Mouse (Mus musculus) MEL-GATA-1-ER (cell line): ENCODE data around the gene Map3k3.

Experiments
- DNase-seq: peaks from one replicate; pipeline ENCODE4 v3.0.0-alpha.2; 2012; ENCODE audit warnings: low read depth; ENCODE audit errors: extremely low read depth

Gene Map3k3

DNA sequence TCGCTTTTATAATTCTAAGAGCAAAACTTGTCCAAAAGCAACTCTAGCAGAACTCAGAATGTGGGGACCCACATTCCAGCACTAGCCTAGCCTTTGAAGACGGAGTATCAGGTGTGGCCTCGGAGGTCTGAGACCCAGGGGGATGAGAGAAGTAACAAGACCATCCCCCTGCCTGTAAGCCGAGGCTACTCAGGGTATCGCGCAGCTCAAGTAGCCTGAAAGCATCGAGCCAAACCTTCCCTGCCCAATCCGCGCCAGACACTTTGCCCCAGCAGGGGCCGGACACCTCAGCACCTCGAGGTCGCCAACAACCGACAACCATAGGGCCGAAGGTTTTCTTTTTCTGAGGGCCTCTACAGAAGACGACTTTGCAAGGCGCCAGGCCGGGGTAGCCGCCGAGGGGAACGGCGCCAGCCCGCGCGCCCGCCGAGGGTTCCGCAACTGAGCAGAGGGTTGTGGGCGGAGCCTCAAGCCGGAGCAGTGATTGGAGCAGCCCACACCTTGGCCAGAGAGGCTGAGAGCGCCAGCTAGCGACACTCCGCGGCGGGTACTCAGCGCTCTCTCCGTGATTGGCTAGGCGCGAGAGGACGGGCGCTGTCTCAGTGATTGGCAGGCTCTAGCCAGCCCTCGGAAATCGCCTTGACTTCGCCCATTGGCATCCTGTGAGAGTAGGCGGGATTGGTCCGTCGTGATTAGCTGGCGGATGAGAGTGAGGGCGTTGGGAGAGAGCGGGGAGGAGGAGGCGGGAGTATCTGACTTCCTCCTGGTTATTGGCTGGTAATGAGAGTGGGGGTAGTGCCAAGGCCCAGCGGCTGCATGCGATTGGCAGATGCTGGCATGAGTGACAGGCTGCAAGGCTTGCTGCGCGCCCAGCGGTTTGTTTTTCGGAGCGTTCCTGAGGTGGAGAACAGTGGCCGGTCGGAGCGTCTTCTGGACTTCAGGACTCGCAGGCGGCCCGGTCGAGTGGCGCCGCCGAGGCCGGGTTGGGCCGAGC lies at the start of gene Map3k3:
Gene Map3k3, plus strand, starts transcription at position 906 of the 994 bp plus-strand sequence.
- DNase-seq, result peak; percentile 99

DNA sequence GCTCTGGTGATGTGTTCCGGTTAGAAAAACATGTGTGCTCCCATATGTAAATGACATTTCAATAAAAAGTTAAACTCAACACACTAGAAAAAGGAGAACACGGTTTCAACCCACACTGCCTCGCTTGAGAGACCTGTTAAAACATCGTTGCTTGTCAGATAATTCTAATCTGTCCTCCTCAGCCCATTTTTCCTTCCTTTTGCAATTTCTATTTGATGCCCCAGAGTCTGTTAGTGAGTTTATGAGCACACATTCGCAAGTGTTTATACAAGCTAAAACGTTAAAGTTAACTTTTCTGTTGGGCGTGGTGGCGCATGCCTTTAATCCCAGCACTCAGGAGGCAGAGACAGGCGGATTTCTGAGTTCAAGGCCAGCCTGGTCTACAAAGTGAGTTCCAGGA lies 49.4 kb upstream of the Map3k3 start:
- peak; percentile 85 for DNase-seq

DNA sequence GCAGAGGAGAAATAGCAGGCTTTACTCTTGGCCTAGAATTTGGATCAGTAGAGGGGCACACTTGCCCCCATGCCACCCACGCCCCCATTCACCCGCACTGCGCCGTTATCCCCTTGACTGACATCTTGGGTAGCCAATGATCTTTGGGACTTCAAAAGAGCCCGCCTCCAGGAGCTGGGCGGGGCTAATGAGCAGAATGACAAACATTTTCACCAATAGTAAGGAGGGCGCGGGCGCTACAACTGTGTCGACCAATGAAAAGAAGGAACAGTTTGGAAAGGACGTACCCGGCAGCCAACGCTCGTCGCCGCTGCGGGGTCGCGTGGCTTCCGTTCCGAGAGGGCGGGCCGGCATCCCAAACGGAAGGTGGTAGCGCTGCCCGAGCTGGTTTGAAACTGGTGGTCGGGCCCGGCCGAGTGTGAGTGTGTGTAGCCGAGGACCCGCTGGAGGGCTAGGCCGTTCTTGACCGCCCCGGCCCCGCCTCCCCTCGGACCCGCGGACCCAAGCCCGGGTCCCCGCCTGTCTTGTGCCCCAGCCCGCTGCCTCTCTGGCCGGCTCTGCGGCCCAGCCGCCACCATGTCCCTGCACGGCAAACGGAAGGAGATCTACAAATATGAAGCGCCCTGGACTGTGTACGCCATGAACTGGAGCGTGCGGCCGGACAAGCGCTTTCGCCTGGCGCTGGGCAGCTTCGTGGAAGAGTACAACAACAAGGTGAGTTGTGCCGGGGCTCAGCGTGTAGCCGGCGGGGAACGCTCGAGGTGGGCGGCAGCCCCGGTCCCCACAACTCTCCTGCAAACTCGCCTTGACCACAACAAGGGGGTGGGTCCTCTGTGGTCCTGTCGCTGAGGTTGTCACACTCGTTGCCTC lies 47.6 kb upstream of the Map3k3 start, which contains the start of gene Dcaf7:
Gene Dcaf7, plus strand, starts transcription at position 325 of the 870 bp plus-strand sequence.
- DNase-seq, result peak; percentile 91

DNA sequence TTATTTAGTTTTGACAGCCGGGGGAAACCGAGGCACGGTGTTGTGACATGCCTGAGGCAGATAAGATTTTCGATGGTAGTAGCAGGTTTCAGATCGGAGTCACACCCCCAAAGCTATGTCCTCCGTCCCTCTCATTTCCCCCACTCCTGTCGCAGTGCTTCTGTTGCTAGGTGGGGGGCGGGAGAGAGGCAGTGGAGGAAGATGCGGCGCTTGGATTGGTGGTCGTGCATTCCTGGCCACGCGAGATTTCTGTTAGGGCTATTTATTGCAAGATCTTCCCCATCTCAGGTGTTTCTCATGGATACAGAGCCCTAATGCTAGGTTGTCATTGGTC lies 47.0 kb upstream of the Map3k3 start:
- peak; percentile 63 for DNase-seq

DNA sequence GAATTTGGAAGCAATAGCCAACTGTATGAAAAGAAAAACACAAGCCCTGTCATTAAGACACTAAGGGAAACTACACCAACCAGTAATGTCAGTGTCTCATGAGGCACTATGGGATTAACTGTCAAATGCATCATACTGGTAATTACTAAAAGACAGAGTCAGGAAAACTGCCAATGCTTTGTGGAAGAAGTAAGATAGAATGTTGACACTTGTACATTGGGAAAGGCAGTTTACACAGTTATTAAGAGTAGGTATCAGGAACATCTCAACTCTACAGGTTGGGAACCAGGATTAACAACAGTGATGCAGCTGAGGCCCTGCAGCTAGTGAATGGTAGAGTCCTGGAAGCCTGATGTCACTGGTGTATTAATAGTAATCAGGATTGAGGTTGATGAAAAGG lies 40.1 kb upstream of the Map3k3 start:
- DNase-seq, result no peak

DNA sequence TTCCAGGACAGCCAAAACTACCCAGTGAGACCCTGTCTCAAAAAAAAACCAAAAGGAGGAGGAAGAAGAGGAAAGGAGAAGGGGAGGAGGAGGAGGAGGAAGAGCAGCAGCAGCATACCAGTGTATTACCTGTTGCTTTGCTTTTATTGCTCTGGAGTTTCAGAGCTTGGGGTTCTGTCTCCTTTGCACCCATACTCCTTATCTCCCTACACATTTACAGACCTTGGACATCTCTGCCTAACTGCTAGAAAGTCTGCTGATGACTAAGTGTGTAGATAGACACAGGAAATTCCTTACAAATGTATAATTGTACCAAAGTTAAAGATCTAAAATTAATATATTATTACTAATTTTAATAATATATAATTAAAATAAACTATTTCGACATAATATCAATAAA lies 39.2 kb upstream of the Map3k3 start:
- DNase-seq, result no peak

DNA sequence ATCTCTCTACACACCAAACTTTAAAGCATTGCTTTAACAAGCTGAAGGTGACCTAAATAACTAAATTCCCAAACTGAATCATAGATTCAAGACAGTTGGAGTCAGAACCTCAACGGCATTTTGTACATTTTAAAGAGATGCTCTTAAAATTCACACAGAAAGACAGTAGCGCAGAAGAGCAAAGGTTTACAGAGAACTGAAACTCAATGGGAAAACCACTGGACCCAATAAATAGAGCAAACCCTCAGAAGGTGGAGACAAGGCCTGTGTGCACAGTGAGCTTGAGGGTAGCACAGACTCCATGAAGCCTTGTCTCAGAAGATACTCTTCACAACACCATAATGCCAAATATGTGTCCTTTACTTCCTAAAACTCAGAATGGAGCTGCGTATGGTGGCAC lies 38.6 kb upstream of the Map3k3 start:
- no peak for DNase-seq

DNA sequence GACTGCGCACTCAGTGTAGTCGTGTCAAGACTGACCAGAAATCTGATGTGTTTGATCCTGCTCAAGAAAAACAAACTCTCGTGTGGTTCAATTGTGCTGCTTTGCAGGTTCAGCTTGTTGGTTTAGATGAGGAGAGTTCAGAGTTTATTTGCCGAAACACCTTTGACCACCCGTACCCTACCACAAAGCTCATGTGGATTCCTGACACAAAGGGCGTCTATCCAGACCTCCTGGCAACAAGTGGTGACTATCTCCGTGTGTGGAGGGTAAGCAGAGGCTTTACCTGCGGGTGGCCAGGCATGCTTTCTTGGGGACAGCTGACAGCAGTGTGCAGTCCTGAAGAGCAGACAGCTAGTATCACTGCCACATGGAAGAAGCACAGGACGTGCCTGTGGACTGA lies 37.8 kb upstream of the Map3k3 start:
- DNase-seq, result no peak

DNA sequence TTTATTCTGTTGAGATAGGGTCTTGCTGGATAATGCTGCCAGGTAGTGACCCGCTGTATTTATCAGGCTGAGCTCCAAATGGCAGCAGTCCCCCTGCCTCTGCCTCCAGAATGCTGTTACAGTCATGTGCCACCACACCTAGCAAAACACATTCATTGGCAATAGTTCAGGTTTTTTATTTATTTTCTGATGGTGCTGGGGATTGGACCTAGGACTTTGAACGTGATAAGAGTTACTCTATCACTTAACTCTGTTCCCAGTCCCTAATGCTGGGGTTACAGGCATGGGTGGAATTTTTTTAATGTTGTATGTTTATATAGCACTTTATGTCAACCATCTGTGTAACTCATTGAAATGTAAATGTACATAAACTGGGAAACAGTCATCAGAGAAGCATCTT lies 30.5 kb upstream of the Map3k3 start:
- DNase-seq, result no peak

DNA sequence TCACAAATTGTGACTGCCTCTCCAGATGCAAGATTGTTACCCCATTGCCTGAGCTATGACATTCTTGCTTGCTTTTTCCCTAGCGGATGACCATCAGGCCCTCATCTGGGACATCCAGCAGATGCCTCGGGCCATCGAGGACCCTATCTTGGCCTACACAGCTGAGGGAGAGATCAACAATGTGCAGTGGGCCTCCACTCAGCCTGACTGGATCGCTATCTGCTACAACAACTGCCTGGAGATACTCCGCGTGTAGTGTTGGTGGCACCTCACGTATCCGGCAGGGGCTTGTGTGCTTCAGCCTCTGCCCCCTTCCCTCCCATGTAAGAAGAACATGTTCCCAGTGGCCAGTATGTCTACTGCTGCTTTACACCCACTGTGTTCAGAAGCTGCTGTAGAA lies 29.8 kb upstream of the Map3k3 start:
- DNase-seq, result no peak

DNA sequence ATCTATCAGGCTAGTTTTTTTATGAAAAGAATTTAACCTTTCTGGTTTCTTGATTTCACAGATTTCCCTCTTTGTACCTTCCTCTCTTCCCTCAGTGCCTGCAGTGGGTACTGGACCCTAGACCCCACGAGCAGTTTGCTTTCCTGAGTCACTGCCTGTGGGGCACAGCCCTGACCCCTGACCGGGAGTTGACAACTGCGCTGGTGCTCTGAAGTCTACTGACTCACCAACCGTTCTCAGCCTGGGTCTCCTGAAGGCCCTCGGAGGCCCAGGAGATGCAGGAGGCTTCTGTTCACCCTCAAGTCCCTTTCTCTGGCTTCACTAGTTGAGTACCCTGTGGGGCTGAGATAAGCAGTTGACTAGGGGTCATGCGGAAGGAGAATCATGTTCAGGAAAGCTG lies 29.1 kb upstream of the Map3k3 start:
- DNase-seq, result no peak

DNA sequence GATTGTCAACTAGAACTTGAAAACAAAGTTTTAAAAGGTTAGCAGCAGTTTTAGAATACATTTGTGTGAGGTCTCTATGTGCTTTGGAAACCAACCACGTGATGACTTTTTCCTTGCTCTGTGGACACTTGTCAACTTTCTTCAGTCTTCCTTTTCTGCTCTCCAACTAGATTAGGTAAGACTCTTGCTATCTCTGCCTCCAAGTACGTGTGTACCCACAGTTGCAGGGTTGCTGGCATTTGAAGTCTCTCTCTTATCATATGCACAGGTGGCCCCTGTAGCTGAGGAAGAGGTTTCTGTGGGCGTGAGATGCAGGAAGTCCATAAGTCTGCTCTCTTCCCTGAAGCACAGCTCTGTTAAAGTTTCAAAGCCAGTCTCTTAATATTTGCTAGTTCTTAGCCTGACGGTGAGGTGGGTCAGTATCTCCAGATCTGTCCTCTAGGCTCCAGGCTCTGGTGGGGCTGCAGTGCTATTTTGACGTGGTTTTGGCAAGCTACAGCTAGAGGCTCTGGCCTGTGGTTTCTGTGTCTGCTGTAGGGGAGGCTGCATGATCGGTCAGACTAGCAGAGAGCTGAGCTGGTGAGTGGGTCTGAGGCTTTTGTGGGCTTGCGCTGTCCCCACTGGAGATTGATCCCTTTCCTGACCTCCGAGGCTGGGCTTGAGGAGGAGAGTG lies 27.5 kb upstream of the Map3k3 start:
- peak; percentile 93 for DNase-seq

DNA sequence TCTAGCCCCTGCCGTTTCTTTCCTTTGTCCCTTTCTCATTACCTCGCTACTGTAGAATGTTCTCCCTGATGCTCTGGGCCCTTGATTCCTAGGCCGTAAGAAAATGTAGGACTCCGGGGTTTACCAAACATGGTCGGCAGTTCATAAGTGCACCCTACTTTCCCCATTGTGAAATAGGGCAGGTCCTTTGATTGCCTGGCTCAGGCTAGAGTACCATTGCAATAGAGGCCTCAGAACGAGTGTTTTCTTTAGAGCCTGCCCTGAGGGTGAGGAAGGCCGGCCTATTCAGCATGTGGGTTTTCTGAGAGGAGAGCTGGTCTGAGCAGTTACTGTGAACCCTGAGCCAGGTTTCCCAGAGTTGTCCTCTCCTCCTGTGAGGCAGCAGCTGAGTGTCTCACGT lies 26.4 kb upstream of the Map3k3 start:
- DNase-seq, result no peak

DNA sequence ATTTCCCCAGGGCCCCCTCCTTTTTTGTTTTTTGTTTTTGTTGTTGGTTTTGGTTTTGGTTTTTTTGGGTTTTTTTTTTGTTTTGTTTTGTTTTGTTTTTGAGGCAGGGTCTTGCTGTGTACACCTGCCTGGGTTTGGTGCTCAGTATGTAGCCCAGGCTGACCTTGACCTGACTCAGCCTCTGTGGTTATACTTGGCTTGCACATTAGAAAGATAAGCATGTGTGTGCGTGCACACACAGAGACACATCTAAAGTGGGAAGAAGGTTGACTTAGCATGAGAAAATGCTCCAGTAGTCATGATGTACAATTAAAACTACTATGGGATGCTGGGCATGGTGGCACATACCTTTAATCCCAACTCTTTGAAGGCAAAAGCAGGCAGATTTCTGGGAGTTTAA lies 23.9 kb upstream of the Map3k3 start:
- DNase-seq, result no peak

DNA sequence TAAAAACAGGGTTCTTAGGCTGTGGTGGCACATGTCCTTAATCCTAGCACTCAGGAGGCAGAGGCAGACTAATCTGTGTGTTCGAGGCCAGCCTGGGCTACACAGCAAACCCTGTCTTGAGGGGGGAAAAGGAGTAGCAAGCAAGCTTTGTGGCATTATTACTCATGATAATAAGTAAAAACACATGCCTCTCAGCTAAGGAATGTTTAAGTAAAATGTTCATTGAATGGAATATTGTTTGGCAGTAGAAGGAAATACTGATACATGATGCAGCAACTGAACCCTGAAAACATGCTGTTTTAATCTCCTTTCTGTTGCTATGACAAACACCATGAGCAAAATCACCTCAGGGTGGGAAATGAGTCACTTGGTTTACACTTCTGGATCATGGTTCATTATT lies 23.1 kb upstream of the Map3k3 start:
- DNase-seq, result no peak

DNA sequence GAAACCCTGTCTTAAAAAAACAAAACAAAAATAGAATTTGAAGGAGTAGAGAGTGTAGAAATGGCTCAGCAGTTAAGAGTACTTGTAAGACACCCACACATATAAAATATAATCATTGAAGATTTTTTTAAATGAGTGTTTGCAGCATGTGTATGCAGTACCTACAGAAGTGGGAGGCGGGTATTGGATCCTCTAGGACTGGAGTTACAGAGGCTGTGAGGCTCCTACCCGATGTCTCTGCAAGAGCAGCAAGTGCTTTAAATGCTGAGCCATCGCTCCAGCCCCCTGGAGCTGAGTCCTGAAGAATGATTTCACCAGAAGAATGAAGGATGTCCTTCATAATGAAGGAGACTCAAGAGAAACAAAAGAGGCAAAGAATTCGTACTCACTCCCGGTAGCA lies 20.7 kb upstream of the Map3k3 start:
- DNase-seq, result no peak

DNA sequence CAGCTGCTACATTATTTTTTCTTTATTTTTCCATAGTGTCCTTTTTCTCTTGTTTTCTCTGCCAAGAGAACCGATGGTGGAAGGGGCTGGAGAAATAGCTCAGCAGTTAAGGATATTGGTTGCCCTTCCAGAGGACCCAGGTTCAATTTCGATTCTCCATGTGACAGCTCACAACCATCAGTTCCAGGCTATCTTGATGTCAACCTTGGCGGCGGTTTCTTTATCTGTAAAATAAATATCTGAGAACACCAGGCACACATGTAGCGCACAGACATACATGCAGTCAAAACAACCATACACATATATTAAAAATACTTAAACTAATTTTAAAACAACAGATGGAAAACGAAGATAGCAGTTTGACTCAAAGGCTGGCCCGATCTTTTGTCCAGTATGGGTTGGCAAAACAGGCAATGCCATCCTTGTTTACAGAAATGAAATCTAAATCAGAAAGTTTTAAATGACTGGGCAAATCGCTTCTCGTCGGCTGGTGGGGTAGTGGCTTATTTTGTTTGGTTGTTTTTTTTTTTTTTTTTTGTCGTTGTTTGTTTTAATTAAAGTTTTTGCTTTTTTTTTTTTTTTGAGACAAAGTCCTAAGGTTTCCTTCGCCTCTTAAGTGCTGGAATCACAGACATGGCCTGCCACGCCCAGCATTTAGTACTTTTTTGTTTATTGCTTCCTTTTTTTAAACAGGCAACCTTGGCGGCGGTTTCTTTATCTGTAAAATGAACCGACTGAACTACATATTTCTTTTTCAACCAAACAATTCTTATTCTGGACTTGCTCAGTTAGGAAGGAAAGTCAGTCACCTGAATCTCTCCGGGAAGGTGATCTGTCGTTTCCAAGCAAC lies 19.1 kb upstream of the Map3k3 start:
- no peak for DNase-seq

DNA sequence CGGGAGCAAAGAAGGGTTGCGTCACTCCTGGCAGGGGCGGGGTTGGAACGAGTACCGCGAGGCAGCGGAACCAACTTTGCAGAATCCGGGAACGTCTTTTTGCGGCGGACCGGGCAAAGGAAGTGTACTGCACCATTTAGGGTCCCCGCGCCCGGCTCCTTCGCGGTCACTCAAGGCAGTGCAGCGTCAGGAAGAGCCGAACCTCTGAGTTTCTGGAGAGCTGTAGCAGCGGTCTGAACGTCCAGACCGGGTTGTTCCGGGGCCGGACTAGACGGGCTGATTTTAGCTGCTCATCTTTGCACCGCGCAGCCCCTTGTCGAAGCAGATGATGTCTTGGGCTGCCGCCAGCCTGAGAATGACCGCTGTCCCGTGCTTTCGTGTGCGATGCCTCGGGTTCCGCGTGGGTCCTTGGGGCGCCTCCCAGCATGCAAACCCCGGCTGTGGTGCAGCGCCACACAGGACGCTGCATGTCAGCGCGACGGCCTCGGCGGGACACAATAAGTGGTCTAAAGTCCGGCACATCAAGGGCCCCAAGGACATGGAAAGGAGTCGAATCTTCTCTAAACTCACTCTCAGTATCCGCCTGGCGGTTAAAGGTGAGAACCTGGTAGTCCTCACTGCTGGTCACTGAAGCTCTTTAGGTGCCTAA lies 18.4 kb upstream of the Map3k3 start, which contains the start of gene Taco1:
Gene Taco1, plus strand, starts transcription at position 139 of the 649 bp plus-strand sequence.
- peak; percentile 80 for DNase-seq

DNA sequence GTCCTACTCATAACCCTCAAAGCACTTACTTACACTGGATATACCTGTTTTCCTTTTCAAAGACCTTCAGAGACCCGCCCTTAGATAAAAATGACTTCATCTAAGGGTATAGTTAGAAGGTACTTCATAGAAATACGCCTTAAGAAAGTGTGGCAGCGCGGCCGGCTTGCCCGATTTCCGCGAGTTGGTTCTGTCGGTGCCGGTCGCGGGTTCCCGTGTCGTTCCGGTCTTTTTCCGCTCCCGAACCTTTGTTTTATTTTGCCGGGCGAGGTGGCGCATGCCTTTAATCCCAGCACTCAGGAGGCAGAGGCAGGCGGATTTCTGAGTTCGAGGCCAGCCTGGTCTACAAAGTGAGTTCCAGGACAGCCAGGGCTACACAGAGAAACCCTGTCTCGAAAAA lies 17.8 kb upstream of the Map3k3 start:
- peak; percentile 60 for DNase-seq

DNA sequence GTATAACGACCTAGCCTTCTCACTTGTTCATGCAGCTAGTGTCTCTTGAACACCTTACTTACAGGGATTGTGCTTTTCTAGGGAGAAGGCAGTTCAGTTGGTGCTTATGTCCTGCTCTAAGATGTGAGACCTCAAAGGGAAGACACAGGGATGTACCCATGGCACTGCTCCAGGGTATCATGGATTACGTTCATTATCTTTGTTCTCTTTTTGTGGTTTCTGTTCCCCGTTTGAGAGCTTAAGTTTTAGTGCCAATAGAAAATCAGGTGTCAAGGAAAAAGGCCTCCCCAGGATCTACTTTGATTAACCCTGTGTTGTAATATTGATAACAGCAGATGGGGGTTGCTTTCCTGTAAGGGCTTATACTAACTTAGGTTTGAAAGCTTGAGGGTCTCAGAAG lies 10.6 kb upstream of the Map3k3 start:
- no peak for DNase-seq
